ENCODE assay signal across 9 mouse cellular contexts in genomic region chr4:129288067-129288466, GRCm38 (mm10). TPM values are rescaled to one million over a fixed set of nuclear protein-coding genes. Genes with fewer than 3 reads are reported as not detected.
A peak's percentile ranks its signal among the peaks of the same experiment; 100 is the strongest.
DNase-seq lines count a peak whose midpoint lies in the region; ATAC-seq and TF ChIP-seq lines count a peak whose summit lies in the region.
"Had no signal": no experiment of that assay in that cellular context is flagged by ENCODE, and none has a peak within 500 bp of the region (broad histone marks: within the 10 kb centered on the region; RNA-seq: fewer than 3 reads in every experiment).

No protein-coding gene starts in this region.

- no peak for TF ChIP-seq CTCF in thymus, adult 2 months (IDR thresholded peaks at IDR 0.05; ENCODE audit: borderline replicate concordance, control insufficient read depth, extremely low read depth, insufficient read depth, low read length, poor library complexity)

- TF ChIP-seq POLR2A in thymus, adult 2 months (IDR thresholded peaks at IDR 0.05; ENCODE audit: control insufficient read depth, extremely low read depth, insufficient read depth, low read length, poor library complexity) = no peak

- no peak overlapping the region for H3K27ac ChIP-seq in forebrain, embryonic 12.5 days
- no peak overlapping the region for H3K27ac ChIP-seq in hindbrain, embryonic 10.5 days
- no peak overlapping the region for H3K27ac ChIP-seq in midbrain, embryonic 11.5 days (ENCODE audit: low read depth, low read length)
- H3K27ac ChIP-seq in thymus, adult 2 months (ENCODE audit: control insufficient read depth, insufficient read depth, low read length) = no peak overlapping the region

- H3K4me2 ChIP-seq in forebrain, embryonic 12.5 days = peak overlapping the region; percentile 96
- peak overlapping the region; percentile 86 for H3K4me2 ChIP-seq in midbrain, embryonic 11.5 days

- H3K36me3 ChIP-seq in forebrain, embryonic 12.5 days (replicated peaks) = no peaks in the 10 kb centered on the region
- no peaks in the 10 kb centered on the region for H3K36me3 ChIP-seq in hindbrain, embryonic 10.5 days
- H3K36me3 ChIP-seq in midbrain, embryonic 11.5 days (ENCODE audit: control insufficient read depth, insufficient read depth, low read length) = no peaks in the 10 kb centered on the region
- H3K36me3 ChIP-seq in thymus, adult 2 months (ENCODE audit: control insufficient read depth, insufficient read depth, low read length) = no peaks in the 10 kb centered on the region

- peaks cover 16% of the 10 kb centered on the region for H3K4me1 ChIP-seq in forebrain, embryonic 12.5 days
- peaks cover 33% of the 10 kb centered on the region for H3K4me1 ChIP-seq in hindbrain, embryonic 10.5 days (replicated peaks)
- H3K4me1 ChIP-seq in midbrain, embryonic 11.5 days (ENCODE audit: control insufficient read depth, insufficient read depth, low read length) = peaks cover 11% of the 10 kb centered on the region
- peaks cover 10% of the 10 kb centered on the region for H3K4me1 ChIP-seq in thymus, adult 2 months (replicated peaks; ENCODE audit: control insufficient read depth, insufficient read depth, low read length)

- no peaks in the 10 kb centered on the region for H3K9me3 ChIP-seq in forebrain, embryonic 12.5 days
- no peaks in the 10 kb centered on the region for H3K9me3 ChIP-seq in hindbrain, embryonic 10.5 days
- no peaks in the 10 kb centered on the region for H3K9me3 ChIP-seq in midbrain, embryonic 11.5 days (ENCODE audit: control insufficient read depth, low read length)

- ATAC-seq in forebrain, embryonic 12.5 days (ENCODE audit: low FRiP score) = no peak
- no peak for ATAC-seq in midbrain, embryonic 11.5 days (ENCODE audit: low FRiP score)

- peak; percentile 95 for DNase-seq in heart, adult 11 months
- DNase-seq in heart, adult 8-10 months (ENCODE audit: low spot score) = no peak
- no peak for DNase-seq in hindbrain, embryonic 10.5 days (ENCODE audit: low spot score)
- DNase-seq in midbrain, embryonic 11.5 days (ENCODE audit: low spot score, missing footprints) = peak; percentile 91
- DNase-seq in urinary bladder, postnatal 25 days (ENCODE audit: low spot score) = no peak
- no peak for DNase-seq in thymus, adult 2 months
- no peak for DNase-seq in spleen, adult 18-20 months

- H3K9ac ChIP-seq in forebrain, embryonic 12.5 days = no peak overlapping the region
- no peak overlapping the region for H3K9ac ChIP-seq in midbrain, embryonic 11.5 days (ENCODE audit: low read length)

- 39% methylated on average over 3 of the region's 3 CpGs for WGBS in forebrain, embryonic 12.5 days
- 46% methylated on average over 3 of the region's 3 CpGs for WGBS in hindbrain, embryonic 10.5 days
- 43% methylated on average over 3 of the region's 3 CpGs for WGBS in midbrain, embryonic 11.5 days
- 70% methylated on average over 3 of the region's 3 CpGs for WGBS in thymus, adult 2 months

- H3K4me3 ChIP-seq in forebrain, embryonic 12.5 days (replicated peaks) = peak overlapping the region; percentile 50
- peak overlapping the region; percentile 64 for H3K4me3 ChIP-seq in hindbrain, embryonic 10.5 days
- H3K4me3 ChIP-seq in midbrain, embryonic 11.5 days (ENCODE audit: low read depth, low read length) = peak overlapping the region; percentile 50
- no peak overlapping the region for H3K4me3 ChIP-seq in thymus, adult 2 months (ENCODE audit: control insufficient read depth, insufficient read depth, low read length)

- H3K27me3 ChIP-seq in forebrain, embryonic 12.5 days = peaks cover 35% of the 10 kb centered on the region
- H3K27me3 ChIP-seq in hindbrain, embryonic 10.5 days (ENCODE audit: insufficient read depth, poor library complexity, severe bottlenecking) = peaks cover 55% of the 10 kb centered on the region
- peaks cover 18% of the 10 kb centered on the region for H3K27me3 ChIP-seq in midbrain, embryonic 11.5 days (ENCODE audit: control insufficient read depth, insufficient read depth, low read length)
- peaks cover 13% of the 10 kb centered on the region for H3K27me3 ChIP-seq in thymus, adult 2 months (ENCODE audit: control insufficient read depth, insufficient read depth, low read length)

RNA-seq across cellular contexts. Expression of gene Sync, which starts 0.7 kb away (rescaled TPM):
- total RNA-seq in heart, adult 8-10 months (2022) = 10 to 100 TPM; 19.5 to 31.7 (median 25.4) TPM
- 0.29 and 0.40 TPM in 2 replicates for polyA plus RNA-seq in forebrain, embryonic 12.5 days (2016; fragmentation: Nextera tagmentation; extraction: Ambion mirVana)
- 0.37 and 0.63 TPM in 2 replicates for polyA plus RNA-seq in hindbrain, embryonic 10.5 days (2016; fragmentation: Nextera tagmentation; extraction: Ambion mirVana)
- 0.51 and 0.53 TPM in 2 replicates for polyA plus RNA-seq in midbrain, embryonic 11.5 days (2014; fragmentation: Nextera tagmentation; extraction: Ambion mirVana)
- polyA plus RNA-seq in thymus, adult 2 months (2012; rRNA removed) = 0.50 and 0.88 TPM in 2 replicates
- polyA plus RNA-seq: erythroblast, embryonic 14.5 days had no signal

RNA-seq across cellular contexts. Expression of gene C77080, which starts 26.9 kb away (rescaled TPM):
- total RNA-seq in heart, adult 8-10 months (2022) = 1 to 10 TPM; 2.8 to 4.0 (median 3.2) TPM
- 4.4 and 4.7 TPM in 2 replicates for polyA plus RNA-seq in forebrain, embryonic 12.5 days (2016; fragmentation: Nextera tagmentation; extraction: Ambion mirVana)
- 3.0 and 3.7 TPM in 2 replicates for polyA plus RNA-seq in hindbrain, embryonic 10.5 days (2016; fragmentation: Nextera tagmentation; extraction: Ambion mirVana)
- polyA plus RNA-seq in midbrain, embryonic 11.5 days (2014; fragmentation: Nextera tagmentation; extraction: Ambion mirVana) = 3.3 and 3.7 TPM in 2 replicates
- 18.7 and 19.5 TPM in 2 replicates for polyA plus RNA-seq in thymus, adult 2 months (2012; rRNA removed)

RNA-seq across cellular contexts. Expression of gene Rbbp4, which starts 47.1 kb away (rescaled TPM):
- total RNA-seq in heart, adult 8-10 months (2022) = 10 to 100 TPM; 57.2 to 73.7 (median 65.6) TPM
- polyA plus RNA-seq in forebrain, embryonic 12.5 days (2016; fragmentation: Nextera tagmentation; extraction: Ambion mirVana) = 525 and 575 TPM in 2 replicates
- 470 and 520 TPM in 2 replicates for polyA plus RNA-seq in hindbrain, embryonic 10.5 days (2016; fragmentation: Nextera tagmentation; extraction: Ambion mirVana)
- 561 and 604 TPM in 2 replicates for polyA plus RNA-seq in midbrain, embryonic 11.5 days (2014; fragmentation: Nextera tagmentation; extraction: Ambion mirVana)
- 55.5 and 61.0 TPM in 2 replicates for polyA plus RNA-seq in thymus, adult 2 months (2012; rRNA removed)

RNA-seq across cellular contexts. Expression of gene Zbtb8os, which starts 47.4 kb away (rescaled TPM):
- 10 to 100 TPM; 20.6 to 30.7 (median 27.4) TPM for total RNA-seq in heart, adult 8-10 months (2022)
- polyA plus RNA-seq in forebrain, embryonic 12.5 days (2016; fragmentation: Nextera tagmentation; extraction: Ambion mirVana) = 35.2 and 36.2 TPM in 2 replicates
- 45.4 and 54.7 TPM in 2 replicates for polyA plus RNA-seq in hindbrain, embryonic 10.5 days (2016; fragmentation: Nextera tagmentation; extraction: Ambion mirVana)
- polyA plus RNA-seq in midbrain, embryonic 11.5 days (2014; fragmentation: Nextera tagmentation; extraction: Ambion mirVana) = 42.7 and 45.0 TPM in 2 replicates
- polyA plus RNA-seq in thymus, adult 2 months (2012; rRNA removed) = 14.3 and 14.4 TPM in 2 replicates

Comparison
In these comparisons a context has a peak if more than half of its experiments do, and no peak if none do; other contexts are left out.
1. DNase-seq: peak in heart, adult 11 months (single experiment) and midbrain, embryonic 11.5 days (single experiment); none in heart, adult 8-10 months (single experiment), hindbrain, embryonic 10.5 days (single experiment), urinary bladder, postnatal 25 days (single experiment), thymus, adult 2 months (single experiment) and spleen, adult 18-20 months (0 of 2).